Comparison of ENCODE assay signal across 16 mouse cellular contexts in genomic region chr12:65187365-65187764, GRCm38 (mm10). TPM values are rescaled to one million over a fixed set of nuclear protein-coding genes. Genes with fewer than 3 reads are reported as not detected.
DNase-seq lines count a peak whose midpoint lies in the region; ATAC-seq and TF ChIP-seq lines count a peak whose summit lies in the region.
"Had no signal": no experiment of that assay in that cellular context is flagged by ENCODE, and none has a peak within 500 bp of the region (broad histone marks: within the 10 kb centered on the region; RNA-seq: fewer than 3 reads in every experiment).

No protein-coding gene starts in this region.

- peak; percentile 55 for TF ChIP-seq CTCF in intestine, postnatal 0 days (IDR thresholded peaks at IDR 0.05; ENCODE audit: low read depth)
- TF ChIP-seq CTCF in lung, embryonic 14.5 days (IDR thresholded peaks at IDR 0.05; ENCODE audit: low read depth), result peak; percentile 33; the same call in 1 of the 2 replicates

- DNase-seq in embryo, embryonic 10.5 days (ENCODE audit: low spot score), result peak; percentile 24
- DNase-seq in embryo, embryonic 9.5 days (ENCODE audit: extremely low spot score), result no peak
- peak; percentile 28 for DNase-seq in lung, embryonic 14.5 days
- DNase-seq in lung, postnatal 4 days, result no peak
- DNase-seq in brain, embryonic 18.5 days (ENCODE audit: low read depth, low spot score), result peak; percentile 14
- DNase-seq in layer of hippocampus, postnatal 25 days (ENCODE audit: extremely low spot score in 1 of 2, low spot score in 1 of 2), result no peak
- DNase-seq: gastrocnemius, postnatal 14 days; thymus, adult 2 months had no signal

- no peaks in the 10 kb centered on the region for H3K36me3 ChIP-seq in intestine, postnatal 0 days (ENCODE audit: control insufficient read depth, insufficient read depth)
- H3K36me3 ChIP-seq in intestine, embryonic 16.5 days (ENCODE audit: control insufficient read depth, insufficient read depth, low read length), result no peaks in the 10 kb centered on the region
- no peaks in the 10 kb centered on the region for H3K36me3 ChIP-seq in lung, embryonic 14.5 days (ENCODE audit: insufficient read depth)
- H3K36me3 ChIP-seq: neural tube, embryonic 13.5 days had no signal

- 44% methylated on average over 3 of the region's 3 CpGs for WGBS in intestine, postnatal 0 days
- WGBS in intestine, embryonic 16.5 days, result 58% methylated on average over 3 of the region's 3 CpGs
- 52% methylated on average over 3 of the region's 3 CpGs for WGBS in lung, embryonic 14.5 days

- no peaks in the 10 kb centered on the region for H3K9me3 ChIP-seq in intestine, postnatal 0 days (ENCODE audit: control insufficient read depth)
- no peaks in the 10 kb centered on the region for H3K9me3 ChIP-seq in intestine, embryonic 16.5 days (ENCODE audit: control insufficient read depth, low read length)
- H3K9me3 ChIP-seq in lung, embryonic 14.5 days (ENCODE audit: low read depth, low read length), result no peaks in the 10 kb centered on the region
- H3K9me3 ChIP-seq: neural tube, embryonic 13.5 days had no signal

- no peak overlapping the region for H3K4me2 ChIP-seq in intestine, postnatal 0 days (replicated peaks; ENCODE audit: low read depth)
- no peak overlapping the region for H3K4me2 ChIP-seq in intestine, embryonic 16.5 days (ENCODE audit: low read depth, low read length)
- H3K4me2 ChIP-seq in lung, embryonic 14.5 days, result no peak overlapping the region
- H3K4me2 ChIP-seq: midbrain, embryonic 11.5 days; neural tube, embryonic 13.5 days had no signal

- no peaks in the 10 kb centered on the region for H3K4me1 ChIP-seq in intestine, postnatal 0 days (replicated peaks; ENCODE audit: control insufficient read depth, insufficient read depth, low read length)
- no peaks in the 10 kb centered on the region for H3K4me1 ChIP-seq in intestine, embryonic 16.5 days (ENCODE audit: control insufficient read depth, insufficient read depth, low read length)
- no peaks in the 10 kb centered on the region for H3K4me1 ChIP-seq in lung, embryonic 14.5 days (ENCODE audit: insufficient read depth)
- H3K4me1 ChIP-seq: neural tube, embryonic 13.5 days had no signal

- no peaks in the 10 kb centered on the region for H3K27me3 ChIP-seq in intestine, postnatal 0 days (replicated peaks; ENCODE audit: control insufficient read depth, insufficient read depth, low read length)
- no peaks in the 10 kb centered on the region for H3K27me3 ChIP-seq in intestine, embryonic 16.5 days (replicated peaks; ENCODE audit: control insufficient read depth, insufficient read depth, low read length)
- H3K27me3 ChIP-seq in lung, embryonic 14.5 days (ENCODE audit: insufficient read depth, low read length), result no peaks in the 10 kb centered on the region
- H3K27me3 ChIP-seq: neural tube, embryonic 13.5 days had no signal

- no peak for ATAC-seq in intestine, postnatal 0 days
- no peak for ATAC-seq in intestine, embryonic 16.5 days
- no peak for ATAC-seq in lung, embryonic 14.5 days (ENCODE audit: insufficient read depth)

- no peak overlapping the region for H3K9ac ChIP-seq in intestine, postnatal 0 days (ENCODE audit: low read depth, low read length)
- H3K9ac ChIP-seq in intestine, embryonic 16.5 days (ENCODE audit: low read depth, low read length), result no peak overlapping the region
- no peak overlapping the region for H3K9ac ChIP-seq in lung, embryonic 14.5 days
- H3K9ac ChIP-seq: neural tube, embryonic 13.5 days had no signal

- H3K27ac ChIP-seq in intestine, postnatal 0 days (ENCODE audit: low read depth, low read length), result no peak overlapping the region
- H3K27ac ChIP-seq in intestine, embryonic 16.5 days (ENCODE audit: low read length), result no peak overlapping the region
- H3K27ac ChIP-seq in lung, embryonic 14.5 days (ENCODE audit: low read depth), result no peak overlapping the region
- H3K27ac ChIP-seq: neural tube, embryonic 13.5 days had no signal

- no peak overlapping the region for H3K4me3 ChIP-seq in intestine, postnatal 0 days (ENCODE audit: low read depth, low read length)
- H3K4me3 ChIP-seq in intestine, embryonic 16.5 days (ENCODE audit: low read length), result no peak overlapping the region
- no peak overlapping the region for H3K4me3 ChIP-seq in lung, embryonic 14.5 days (ENCODE audit: low read depth, low read length)
- H3K4me3 ChIP-seq: neural tube, embryonic 13.5 days had no signal

RNA-seq across cellular contexts. Expression of gene Mis18bp1, which starts 15.0 kb away (rescaled TPM):
- polyA plus RNA-seq in intestine, postnatal 0 days (2015; fragmentation: Nextera tagmentation; extraction: Ambion mirVana), result 10.9 and 11.3 TPM in 2 replicates
- polyA plus RNA-seq in intestine, embryonic 16.5 days (2015; fragmentation: Nextera tagmentation; extraction: Ambion mirVana), result 31.8 and 37.5 TPM in 2 replicates
- 74.0 and 74.2 TPM in 2 replicates for polyA plus RNA-seq in lung, embryonic 14.5 days (2014; fragmentation: Nextera tagmentation; extraction: Ambion mirVana)
- total RNA-seq in layer of hippocampus, postnatal 25 days (2021), result under 1 TPM; 0.59 to 0.71 TPM

RNA-seq across cellular contexts. Expression of gene Wdr20rt, which starts 38.0 kb away (rescaled TPM):
- not detected in 2 replicates for polyA plus RNA-seq in intestine, postnatal 0 days (2015; fragmentation: Nextera tagmentation; extraction: Ambion mirVana)
- not detected in 2 replicates for polyA plus RNA-seq in intestine, embryonic 16.5 days (2015; fragmentation: Nextera tagmentation; extraction: Ambion mirVana)
- not detected in 2 replicates for polyA plus RNA-seq in lung, embryonic 14.5 days (2014; fragmentation: Nextera tagmentation; extraction: Ambion mirVana)
- total RNA-seq in layer of hippocampus, postnatal 25 days (2021), result not detected
- total RNA-seq: gastrocnemius, postnatal 14 days; heart, postnatal 14 days had no signal
- polyA plus RNA-seq: limb, embryonic 14.5 days; lung, embryonic 16.5 days; midbrain, embryonic 11.5 days; neural tube, embryonic 13.5 days; spleen, adult 2 months; thymus, adult 2 months had no signal

Comparison
In these comparisons a context has a peak if more than half of its experiments do, and no peak if none do; other contexts are left out.
1. DNase-seq: peak in embryo, embryonic 10.5 days (single experiment), lung, embryonic 14.5 days (single experiment) and brain, embryonic 18.5 days (single experiment); none in embryo, embryonic 9.5 days (single experiment), lung, postnatal 4 days (0 of 2) and layer of hippocampus, postnatal 25 days (0 of 2).